Mouse (Mus musculus) heart, embryonic 13.5 days (tissue): ENCODE results near the gene Catsper3. TPM values are rescaled to one million over a fixed set of nuclear protein-coding genes. Genes with fewer than 3 reads are reported as not detected.
A peak's percentile ranks its signal among the peaks of the same experiment; 100 is the strongest.

Experiments
- ATAC-seq: fragments of 200-750 bp; cut with Nextera tagmentation; 2 replicates; pipeline ENCODE4 v1.8.0; 2017; ENCODE audit warnings: moderate TSS enrichment; ENCODE audit not compliant: insufficient number of reproducible peaks, low FRiP score, low TSS enrichment; ENCODE audit errors: extremely low read depth
- H3K27ac ChIP-seq: fragments of 300-500 bp; sonication (generic); replicated peaks from 2 replicates; pipeline ENCODE4 v1.5.1; 2015; ENCODE audit warnings: moderate library complexity, mild to moderate bottlenecking, inconsistent platforms
- H3K27me3 ChIP-seq: fragments of 300-500 bp; sonication (generic); replicated peaks from 2 replicates; pipeline ENCODE4 v1.6.1; 2015; ENCODE audit warnings: mild to moderate bottlenecking, inconsistent platforms
- H3K36me3 ChIP-seq: fragments of 300-500 bp; sonication (generic); 2 replicates; pipeline ENCODE4 v1.6.1; 2015; ENCODE audit warnings: mild to moderate bottlenecking, inconsistent platforms
- H3K4me1 ChIP-seq: fragments of 300-500 bp; sonication (generic); 2 replicates; pipeline ENCODE4 v1.6.1; 2015; ENCODE audit warnings: inconsistent platforms
- H3K4me2 ChIP-seq: fragments of 300-500 bp; sonication (generic); 2 replicates; pipeline ENCODE4 v1.6.1; 2015; ENCODE audit warnings: inconsistent platforms, mild to moderate bottlenecking, moderate library complexity
- H3K4me3 ChIP-seq: fragments of 300-500 bp; sonication (generic); 2 replicates; pipeline ENCODE4 v1.5.1; 2015; ENCODE audit warnings: moderate library complexity, mild to moderate bottlenecking, inconsistent platforms
- H3K9ac ChIP-seq: fragments of 300-500 bp; sonication (generic); 2 replicates; pipeline ENCODE4 v1.6.1; 2015; ENCODE audit warnings: inconsistent platforms, mild to moderate bottlenecking, moderate library complexity
- H3K9me3 ChIP-seq: fragments of 300-500 bp; sonication (generic); 2 replicates; pipeline ENCODE4 v1.6.1; 2016; ENCODE audit warnings: inconsistent platforms
- WGBS: fragments of 180-500 bp; shearing (Covaris S2); methylation state at CpG from one replicate; pipeline ENCODE4 v1.1.7; 2015; ENCODE audit warnings: mixed read lengths; 5-methylcytosine and 5-hydroxymethylcytosine counted together
- polyA plus RNA-seq: library from polyadenylated mRNA; unstranded; fragments of >200 nt; fragmentation: Nextera tagmentation; extraction: Ambion mirVana; gene quantifications from 2 replicates; pipeline ENCODE4 v1.2.1, GENCODE M21; 2015

Gene Catsper3
- polyA plus RNA-seq, 1 experiment from 2014 or later = 0.15 TPM

- Histone ChIP-seq H3K27ac (no peak overlapping the region), H3K4me1 (no peaks in the 10 kb centered on the region), H3K36me3 (no peaks in the 10 kb centered on the region), H3K9me3 (peaks cover 6% of the 10 kb centered on the region; the same call in 1 of the 2 replicates), H3K4me3 (no peak overlapping the region), H3K27me3 (no peaks in the 10 kb centered on the region), H3K9ac (no peak overlapping the region), H3K4me2 (no peak overlapping the region)
- WGBS = 55% methylated on average over 1 of the region's 1 CpGs
- ATAC-seq = no peak
Measured at GRCm38 (mm10) chr13:55803973-55804372, 19.6 kb downstream of the Catsper3 start.

GRCm38 (mm10) chr13:55809041-55809623, 24.8 kb downstream of the Catsper3 start:
- WGBS = 64% methylated on average over 7 of the region's 7 CpGs
- no peaks in the 10 kb centered on the region for H3K4me1 ChIP-seq
- H3K27ac ChIP-seq = no peak overlapping the region
- H3K4me2 ChIP-seq = no peak overlapping the region
- H3K9ac ChIP-seq = no peak overlapping the region
- peaks cover 10% of the 10 kb centered on the region; the same call in 1 of the 2 replicates for H3K27me3 ChIP-seq
- no peak for ATAC-seq
- no peak overlapping the region for H3K4me3 ChIP-seq
- H3K9me3 ChIP-seq = no peaks in the 10 kb centered on the region
- no peaks in the 10 kb centered on the region for H3K36me3 ChIP-seq

- WGBS = 90% methylated on average over 10 of the region's 10 CpGs
- no peak overlapping the region for H3K4me3 ChIP-seq
- H3K9ac ChIP-seq = no peak overlapping the region
- H3K27me3 ChIP-seq = peaks cover 10% of the 10 kb centered on the region; the same call in 1 of the 2 replicates
- no peaks in the 10 kb centered on the region for H3K36me3 ChIP-seq
- H3K4me1 ChIP-seq = no peaks in the 10 kb centered on the region
- H3K4me2 ChIP-seq = no peak overlapping the region
- no peak overlapping the region for H3K27ac ChIP-seq
- ATAC-seq = no peak
- no peaks in the 10 kb centered on the region for H3K9me3 ChIP-seq
Measured at GRCm38 (mm10) chr13:55809707-55810106, 25.3 kb downstream of the Catsper3 start.

- WGBS = 63% methylated on average over 5 of the region's 5 CpGs
- Histone ChIP-seq H3K27me3 (peaks cover 15% of the 10 kb centered on the region; the same call in 1 of the 2 replicates), H3K9me3 (no peaks in the 10 kb centered on the region), H3K4me2 (no peak overlapping the region), H3K9ac (no peak overlapping the region), H3K36me3 (no peaks in the 10 kb centered on the region), H3K27ac (no peak overlapping the region), H3K4me1 (no peaks in the 10 kb centered on the region), H3K4me3 (no peak overlapping the region)
- ATAC-seq = no peak
Measured at GRCm38 (mm10) chr13:55810947-55811346, 26.6 kb downstream of the Catsper3 start.

- Histone ChIP-seq H3K27me3 (peaks cover 38% of the 10 kb centered on the region), H3K4me3 (no peak overlapping the region), H3K4me1 (no peaks in the 10 kb centered on the region), H3K27ac (no peak overlapping the region), H3K9ac (no peak overlapping the region), H3K36me3 (no peaks in the 10 kb centered on the region), H3K4me2 (no peak overlapping the region), H3K9me3 (no peaks in the 10 kb centered on the region)
- no peak for ATAC-seq
- 59% methylated on average over 5 of the region's 5 CpGs for WGBS
Measured at GRCm38 (mm10) chr13:55813490-55814016, 29.2 kb downstream of the Catsper3 start.

- no peak for ATAC-seq
- H3K4me1 ChIP-seq = no peaks in the 10 kb centered on the region
- 71% methylated on average over 6 of the region's 6 CpGs for WGBS
- no peaks in the 10 kb centered on the region for H3K36me3 ChIP-seq
- peaks cover 49% of the 10 kb centered on the region for H3K27me3 ChIP-seq
- no peak overlapping the region for H3K9ac ChIP-seq
- H3K4me3 ChIP-seq = no peak overlapping the region
- no peaks in the 10 kb centered on the region for H3K9me3 ChIP-seq
- H3K27ac ChIP-seq = no peak overlapping the region
- H3K4me2 ChIP-seq = no peak overlapping the region
Measured at GRCm38 (mm10) chr13:55814834-55815233, 30.5 kb downstream of the Catsper3 start.

GRCm38 (mm10) chr13:55822499-55822898, 38.1 kb downstream of the Catsper3 start:
- Histone ChIP-seq H3K9me3 (no peaks in the 10 kb centered on the region), H3K9ac (no peak overlapping the region), H3K4me2 (no peak overlapping the region), H3K36me3 (no peaks in the 10 kb centered on the region), H3K27ac (no peak overlapping the region), H3K4me1 (peaks cover 13% of the 10 kb centered on the region; the same call in 1 of the 2 replicates), H3K4me3 (no peak overlapping the region), H3K27me3 (peaks cover 94% of the 10 kb centered on the region)
- WGBS = 41% methylated on average over 5 of the region's 5 CpGs
- ATAC-seq = no peak

- Histone ChIP-seq H3K4me3 (no peak overlapping the region), H3K27ac (no peak overlapping the region), H3K27me3 (peaks cover 96% of the 10 kb centered on the region), H3K9ac (no peak overlapping the region), H3K4me1 (peaks cover 21% of the 10 kb centered on the region), H3K9me3 (no peaks in the 10 kb centered on the region), H3K4me2 (no peak overlapping the region), H3K36me3 (no peaks in the 10 kb centered on the region)
- ATAC-seq = no peak
- WGBS = 11% methylated on average over 10 of the region's 10 CpGs
Measured at GRCm38 (mm10) chr13:55824151-55824945, 40.0 kb downstream of the Catsper3 start.

GRCm38 (mm10) chr13:55825245-55825681, 40.9 kb downstream of the Catsper3 start:
- no peak overlapping the region for H3K9ac ChIP-seq
- peaks cover 95% of the 10 kb centered on the region for H3K27me3 ChIP-seq
- H3K4me1 ChIP-seq = peaks cover 27% of the 10 kb centered on the region
- H3K4me3 ChIP-seq = peak overlapping the region; percentile 32
- no peaks in the 10 kb centered on the region for H3K9me3 ChIP-seq
- no peak; the same call in 1 of the 2 replicates for ATAC-seq
- no peak overlapping the region for H3K27ac ChIP-seq
- WGBS = 1% methylated on average over 32 of the region's 32 CpGs
- H3K36me3 ChIP-seq = no peaks in the 10 kb centered on the region
- H3K4me2 ChIP-seq = peak overlapping the region; percentile 35

GRCm38 (mm10) chr13:55826008-55826671, 41.8 kb downstream of the Catsper3 start:
- H3K4me2 ChIP-seq = peak overlapping the region; percentile 37
- H3K27me3 ChIP-seq = peaks cover 95% of the 10 kb centered on the region
- no peaks in the 10 kb centered on the region for H3K36me3 ChIP-seq
- H3K27ac ChIP-seq = no peak overlapping the region
- WGBS = 2% methylated on average over 56 of the region's 56 CpGs
- H3K4me3 ChIP-seq = peak overlapping the region; percentile 32
- H3K9ac ChIP-seq = no peak overlapping the region
- ATAC-seq = no peak
- H3K4me1 ChIP-seq = peaks cover 35% of the 10 kb centered on the region
- no peaks in the 10 kb centered on the region for H3K9me3 ChIP-seq
